Mouse (Mus musculus) stomach, postnatal 0 days (tissue): Measurements from ENCODE around the gene Pitpnm2. TPM values are rescaled to one million over a fixed set of nuclear protein-coding genes. Genes with fewer than 3 reads are reported as not detected.
"Not testable (repeated sequence)": the region's sequence is repeated elsewhere in the genome, so short reads cannot be mapped to it uniquely, and the experiment has no call there.

ENCODE experiments used
- ATAC-seq: fragments of 200-750 bp; cut with Nextera tagmentation; 2 replicates; pipeline ENCODE4 v1.8.0; 2017; ENCODE audit not compliant: low FRiP score, low TSS enrichment
- DNase-seq: peaks from one replicate; pipeline ENCODE4 v3.0.0-alpha.2; 2016; ENCODE audit warnings: low spot score
- H3K27ac ChIP-seq: fragments of 300-500 bp; sonication (generic); replicated peaks from 2 replicates; pipeline ENCODE4 v1.5.1; 2014; ENCODE audit warnings: mild to moderate bottlenecking, control low read depth
- H3K27me3 ChIP-seq: fragments of 300-500 bp; sonication (generic); 2 replicates; pipeline ENCODE4 v1.6.1; 2014; ENCODE audit warnings: low read length; ENCODE audit not compliant: control insufficient read depth, insufficient read depth
- H3K36me3 ChIP-seq: fragments of 300-500 bp; sonication (generic); 2 replicates; pipeline ENCODE4 v1.6.1; 2014; ENCODE audit warnings: low read length, mixed read lengths; ENCODE audit not compliant: control insufficient read depth, insufficient read depth
- H3K4me1 ChIP-seq: fragments of 300-500 bp; sonication (generic); replicated peaks from 2 replicates; pipeline ENCODE4 v1.6.1; 2014; ENCODE audit warnings: antibody characterized with exemption; ENCODE audit not compliant: control insufficient read depth, insufficient read depth
- H3K4me2 ChIP-seq: fragments of 300-500 bp; sonication (generic); replicated peaks from 2 replicates; pipeline ENCODE4 v1.6.1; 2014; ENCODE audit warnings: low read depth, mild to moderate bottlenecking, control low read depth, moderate library complexity
- H3K4me3 ChIP-seq: fragments of 300-500 bp; sonication (generic); 2 replicates; pipeline ENCODE4 v1.5.1; 2014; ENCODE audit warnings: low read depth, low read length, control low read depth
- H3K9ac ChIP-seq: fragments of 300-500 bp; sonication (generic); 2 replicates; pipeline ENCODE4 v1.6.1; 2014; ENCODE audit warnings: mild to moderate bottlenecking, low read length, control low read depth, mixed read lengths
- H3K9me3 ChIP-seq: fragments of 300-500 bp; sonication (generic); 2 replicates; pipeline ENCODE4 v1.6.1; 2016; ENCODE audit warnings: low read length; ENCODE audit not compliant: control insufficient read depth
- CTCF ChIP-seq: IDR thresholded peaks from 2 replicates; pipeline ENCODE4 v1.5.1; 2016; ENCODE audit warnings: antibody characterized with exemption, low read depth, mild to moderate bottlenecking, moderate library complexity
- EP300 ChIP-seq: optimal IDR thresholded peaks from 2 replicates; pipeline ENCODE3; 2016; ENCODE audit warnings: antibody characterized with exemption
- WGBS: fragments of 180-500 bp; shearing (Covaris S2); extraction: QIAGEN DNeasy Blood & Tissue Kit; methylation state at CpG from one replicate; pipeline ENCODE4 v1.1.7; 2014; 5-methylcytosine and 5-hydroxymethylcytosine counted together
- polyA plus RNA-seq: library from polyadenylated mRNA; unstranded; fragments of >200 nt; fragmentation: Nextera tagmentation; extraction: Ambion mirVana; gene quantifications from 2 replicates; pipeline ENCODE4 v1.2.1, GENCODE M21; 2015

The Pitpnm2 gene
- polyA plus RNA-seq, 1 experiment from 2014 or later: 1.8 TPM

- no peak for TF ChIP-seq CTCF
- no peak for TF ChIP-seq EP300
- DNase-seq (no peak), ATAC-seq (no peak)
- no peaks in the 10 kb centered on the region for H3K27me3 ChIP-seq
- WGBS: 53% methylated on average over 7 of the region's 7 CpGs
- no peak overlapping the region for H3K27ac ChIP-seq
- H3K9me3 ChIP-seq: no peaks in the 10 kb centered on the region
- no peak overlapping the region for H3K4me3 ChIP-seq
- no peak overlapping the region for H3K9ac ChIP-seq
- no peak overlapping the region for H3K4me2 ChIP-seq
- H3K4me1 ChIP-seq: peaks cover 5% of the 10 kb centered on the region; the same call in 1 of the 2 replicates
- H3K36me3 ChIP-seq: no peaks in the 10 kb centered on the region
Observed at GRCm38 (mm10) chr5:124218986-124219385, 30.6 kb downstream of the Pitpnm2 start.

GRCm38 (mm10) chr5:124217566-124218249 lies 31.9 kb downstream of the Pitpnm2 start:
- ATAC-seq (no peak), DNase-seq (no peak)
- Histone ChIP-seq H3K9me3 (no peaks in the 10 kb centered on the region), H3K4me1 (peaks cover 5% of the 10 kb centered on the region; the same call in 1 of the 2 replicates), H3K36me3 (no peaks in the 10 kb centered on the region), H3K27ac (no peak overlapping the region), H3K27me3 (no peaks in the 10 kb centered on the region), H3K4me2 (no peak overlapping the region), H3K9ac (no peak overlapping the region), H3K4me3 (no peak overlapping the region)
- WGBS: 45% methylated on average over 8 of the region's 8 CpGs
- TF ChIP-seq CTCF (no peak), EP300 (no peak)

- not testable (repeated sequence) for H3K36me3 ChIP-seq, H3K4me3 ChIP-seq, H3K27ac ChIP-seq, DNase-seq, H3K9ac ChIP-seq, H3K27me3 ChIP-seq, H3K9me3 ChIP-seq, ATAC-seq, H3K4me1 ChIP-seq, H3K4me2 ChIP-seq
- WGBS: 83% methylated on average over 5 of the region's 5 CpGs
Observed at GRCm38 (mm10) chr5:124217092-124217491, 32.5 kb downstream of the Pitpnm2 start.

- WGBS: 88% methylated on average over 6 of the region's 6 CpGs
- no peak for TF ChIP-seq CTCF
- TF ChIP-seq EP300: no peak
Observed at GRCm38 (mm10) chr5:124216403-124216802, 33.2 kb downstream of the Pitpnm2 start.

GRCm38 (mm10) chr5:124215647-124216046 lies 33.9 kb downstream of the Pitpnm2 start:
- H3K4me1 ChIP-seq: no peaks in the 10 kb centered on the region
- TF ChIP-seq CTCF (no peak), EP300 (no peak)

More at GRCm38 (mm10) chr5:124216403-124216802, 33.2 kb downstream of the Pitpnm2 start:
- DNase-seq: no peak
- no peaks in the 10 kb centered on the region for H3K27me3 ChIP-seq
- no peak overlapping the region for H3K9ac ChIP-seq
- H3K4me3 ChIP-seq: no peak overlapping the region
- H3K9me3 ChIP-seq: no peaks in the 10 kb centered on the region
- no peaks in the 10 kb centered on the region for H3K36me3 ChIP-seq
- no peak overlapping the region for H3K4me2 ChIP-seq
- peaks cover 3% of the 10 kb centered on the region; the same call in 1 of the 2 replicates for H3K4me1 ChIP-seq
- no peak for ATAC-seq
- H3K27ac ChIP-seq: no peak overlapping the region

GRCm38 (mm10) chr5:124214516-124215145 lies 34.9 kb downstream of the Pitpnm2 start:
- Histone ChIP-seq H3K27ac (peak overlapping the region; percentile 49; the same call in 1 of the 2 replicates), H3K9me3 (no peaks in the 10 kb centered on the region), H3K4me1 (no peaks in the 10 kb centered on the region), H3K4me2 (no peak overlapping the region), H3K4me3 (no peak overlapping the region), H3K9ac (no peak overlapping the region), H3K27me3 (no peaks in the 10 kb centered on the region), H3K36me3 (no peaks in the 10 kb centered on the region)
- ATAC-seq (no peak), DNase-seq (no peak)
- 88% methylated on average over 14 of the region's 14 CpGs for WGBS
- TF ChIP-seq EP300: no peak
- no peak for TF ChIP-seq CTCF

More at GRCm38 (mm10) chr5:124215647-124216046, 33.9 kb downstream of the Pitpnm2 start:
- H3K4me2 ChIP-seq: no peak overlapping the region
- H3K9ac ChIP-seq: no peak overlapping the region
- H3K36me3 ChIP-seq: no peaks in the 10 kb centered on the region
- H3K4me3 ChIP-seq: no peak overlapping the region
- H3K9me3 ChIP-seq: no peaks in the 10 kb centered on the region
- H3K27me3 ChIP-seq: no peaks in the 10 kb centered on the region
- DNase-seq: no peak
- ATAC-seq: no peak
- WGBS: 71% methylated on average over 10 of the region's 10 CpGs
- H3K27ac ChIP-seq: no peak overlapping the region
